Mouse (Mus musculus): ENCODE data around the gene Pdha1. TPM values are rescaled to one million over a fixed set of nuclear protein-coding genes. Genes with fewer than 3 reads are reported as not detected.

Pdha1 gene
- 168 and 171 TPM in 2 replicates for polyA plus RNA-seq (2012; rRNA removed; ENCODE audit: low replicate concordance)

DNA sequence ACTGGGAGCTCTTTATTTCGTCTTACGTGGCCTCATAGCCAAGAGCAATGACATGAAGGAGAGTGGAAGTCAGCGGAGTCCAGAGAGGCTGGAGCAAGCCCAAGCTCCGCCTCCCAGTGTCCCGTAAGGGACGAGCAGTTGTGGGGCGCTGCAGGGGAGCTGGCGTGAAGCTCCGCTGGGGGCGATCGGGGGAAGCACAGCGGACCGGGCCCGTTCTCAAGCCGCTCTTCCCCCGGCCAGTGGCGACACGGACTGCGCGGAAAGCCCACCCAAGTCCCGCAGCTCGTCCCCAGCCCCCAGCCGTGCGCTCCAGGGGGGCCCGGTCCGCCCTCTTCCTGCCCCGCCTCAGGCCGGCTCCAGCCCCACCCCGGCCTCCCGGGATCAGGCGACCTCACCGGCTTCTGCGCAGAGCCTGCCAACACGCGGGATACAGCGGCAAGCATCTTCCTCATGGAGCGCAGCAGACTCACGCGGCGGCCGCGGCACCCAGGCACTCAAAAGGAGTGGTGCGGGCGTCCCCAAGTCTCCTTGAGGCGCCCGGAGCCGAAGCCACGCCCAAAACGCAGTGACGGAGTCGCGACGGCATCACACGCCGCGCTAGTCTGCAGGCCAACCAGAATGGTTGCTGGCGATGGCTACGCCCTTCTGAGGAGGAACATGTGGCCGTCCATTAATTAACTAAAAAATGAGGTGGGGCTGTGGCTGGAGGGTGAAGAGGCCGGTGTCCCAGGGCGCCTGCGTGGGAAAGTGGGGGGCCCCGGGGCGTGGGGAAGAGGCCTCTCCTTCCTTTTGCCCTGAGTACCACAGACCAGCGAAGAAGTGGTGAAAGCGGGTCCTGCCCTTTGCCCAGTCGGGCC lies at the start of gene Pdha1:
Pdha1 (minus strand) TSS at position 553 of the 857 bp plus-strand sequence.

Other genes with a start within 250 kb of the Pdha1 start
- gene Map3k15, start 150.0 kb downstream of the Pdha1 start, polyA plus RNA-seq (2012; rRNA removed; ENCODE audit: low replicate concordance): 0.96 and 1.3 TPM in 2 replicates

All from subcutaneous adipose tissue, adult 2 months (tissue).